Mouse (Mus musculus) right cerebral cortex, adult 2 months (tissue): ENCODE data around the gene Hmgcs2.

Experiments
- DNase-seq, 2 experiments: peaks; one replicate each; pipeline ENCODE4 v3.0.0; 2021 to 2022; ENCODE audit warnings: low spot score in 2 of 2

Hmgcs2 gene

GRCm38 (mm10) chr3:98279682-98280081 lies 553 bp upstream of the Hmgcs2 start:
- no peak for DNase-seq

DNA sequence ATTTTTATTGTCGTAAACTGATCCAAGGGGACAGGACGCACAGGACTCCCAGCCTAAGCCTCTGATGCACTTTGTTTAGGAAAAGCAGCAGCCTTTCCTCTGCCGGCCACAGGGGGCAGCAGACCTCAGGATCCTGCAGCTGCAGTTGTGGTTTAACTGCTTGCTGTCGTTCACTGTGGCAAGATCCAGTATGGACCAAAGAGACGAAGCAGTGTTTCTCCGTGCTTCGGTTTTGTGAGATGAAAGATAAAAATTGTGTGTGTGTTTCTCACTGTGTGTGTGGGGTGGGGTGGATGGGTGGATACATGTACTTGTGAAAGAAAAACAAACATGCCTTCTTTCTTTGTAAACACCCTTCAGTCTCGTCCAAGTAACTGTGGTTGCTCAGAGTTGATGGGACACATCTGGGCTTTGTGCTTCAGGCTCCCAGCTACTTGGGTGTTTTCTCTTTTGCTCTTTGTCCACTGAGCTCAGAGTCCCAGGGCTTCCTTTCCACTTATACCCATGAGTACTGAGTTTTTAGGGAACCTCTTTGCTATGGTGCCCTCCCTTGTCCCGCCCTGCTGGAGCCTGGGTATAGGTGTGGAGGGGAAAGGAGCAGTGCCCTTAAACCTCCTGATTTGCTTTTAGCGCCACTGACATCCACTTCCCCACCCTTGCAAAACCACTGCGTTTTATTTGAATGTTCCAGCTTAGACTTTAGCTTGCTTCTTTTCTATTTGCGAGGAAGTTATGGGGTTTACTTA lies 871 bp downstream of the Hmgcs2 start:
- peak; percentile 53 to 77 for DNase-seq

DNA sequence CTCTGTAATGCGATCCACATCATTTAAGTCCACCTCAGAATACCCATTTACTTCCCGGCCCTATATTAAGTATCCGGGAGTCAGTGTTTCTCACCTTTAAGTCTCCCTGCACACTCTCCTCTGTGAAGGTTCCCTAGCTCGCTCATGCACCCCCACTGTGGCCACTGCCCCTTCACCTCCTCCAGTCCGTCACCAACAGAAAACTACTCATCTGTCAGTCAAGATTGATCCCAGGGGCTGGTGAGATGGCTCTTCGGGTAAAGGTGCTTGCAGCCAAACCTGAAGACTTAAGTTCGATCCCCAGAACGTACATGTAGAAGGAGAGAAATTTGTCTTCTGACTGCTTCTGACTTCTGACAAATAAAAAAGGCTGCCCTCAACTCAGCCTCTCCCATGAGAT lies 2.2 kb downstream of the Hmgcs2 start:
- DNase-seq, result no peak

- no peak for DNase-seq
Measured at GRCm38 (mm10) chr3:98283205-98283604, 3.0 kb downstream of the Hmgcs2 start.

DNA sequence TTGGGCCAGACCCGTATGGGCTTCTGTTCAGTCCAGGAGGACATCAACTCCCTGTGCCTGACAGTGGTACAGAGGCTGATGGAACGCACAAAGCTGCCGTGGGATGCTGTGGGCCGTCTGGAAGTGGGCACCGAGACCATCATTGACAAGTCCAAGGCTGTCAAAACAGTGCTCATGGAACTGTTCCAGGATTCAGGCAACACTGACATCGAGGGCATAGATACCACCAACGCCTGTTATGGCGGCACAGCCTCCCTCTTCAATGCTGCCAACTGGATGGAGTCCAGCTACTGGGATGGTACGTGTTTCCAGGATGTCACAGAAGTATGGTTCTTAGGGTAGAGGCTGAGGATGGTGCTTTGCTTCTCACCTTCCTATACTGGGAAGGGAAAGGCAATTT lies 10.8 kb downstream of the Hmgcs2 start:
- no peak for DNase-seq

DNA sequence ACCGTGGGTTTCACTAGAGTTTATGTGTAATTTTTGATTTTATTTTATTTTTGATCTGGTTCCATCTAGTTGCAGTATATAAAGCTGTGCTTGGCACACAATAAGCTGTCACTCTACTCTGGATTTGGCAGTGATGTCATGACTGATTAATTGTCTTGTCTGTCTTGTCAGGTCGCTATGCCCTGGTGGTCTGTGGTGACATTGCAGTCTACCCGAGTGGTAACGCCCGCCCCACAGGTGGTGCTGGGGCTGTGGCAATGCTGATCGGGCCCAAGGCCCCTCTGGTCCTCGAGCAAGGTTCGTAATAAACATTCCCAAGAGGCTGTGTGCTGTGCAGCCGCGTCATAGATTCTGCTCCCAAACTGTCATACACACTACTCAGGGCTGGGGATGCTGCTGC lies 15.7 kb downstream of the Hmgcs2 start:
- DNase-seq, result no peak

DNA sequence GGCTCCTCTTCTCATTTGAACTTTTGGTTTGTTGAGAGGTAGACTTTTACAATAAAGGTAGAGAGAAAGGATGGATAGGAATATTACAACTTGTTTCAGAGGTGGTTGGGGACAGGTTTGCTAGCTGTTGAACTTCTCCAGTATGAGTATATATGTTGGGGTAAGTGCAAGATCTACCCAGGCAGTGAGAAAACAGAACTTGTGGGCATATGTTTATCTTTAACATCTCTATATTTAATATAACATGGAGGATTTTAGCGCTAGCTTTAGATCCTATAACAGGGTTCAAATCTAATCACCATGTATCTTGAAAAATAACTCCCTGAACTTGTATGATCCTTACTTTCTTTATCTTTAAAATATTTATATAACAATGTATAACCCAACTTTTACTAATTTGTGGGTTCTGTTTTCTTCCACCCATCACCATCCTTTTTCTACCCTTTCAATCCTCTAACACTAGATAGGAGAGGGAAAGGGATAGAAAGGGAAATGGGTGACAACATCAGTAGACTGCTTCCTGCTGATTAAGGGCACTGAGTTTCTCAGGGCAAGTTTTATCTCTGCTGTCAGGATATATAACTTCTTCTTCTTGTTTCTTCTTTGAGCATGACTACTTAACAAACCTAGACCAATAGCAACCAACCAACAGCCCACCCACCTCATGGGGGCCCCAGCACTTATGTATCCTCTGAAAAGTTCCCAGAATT lies 19.3 kb downstream of the Hmgcs2 start:
- no peak for DNase-seq

DNA sequence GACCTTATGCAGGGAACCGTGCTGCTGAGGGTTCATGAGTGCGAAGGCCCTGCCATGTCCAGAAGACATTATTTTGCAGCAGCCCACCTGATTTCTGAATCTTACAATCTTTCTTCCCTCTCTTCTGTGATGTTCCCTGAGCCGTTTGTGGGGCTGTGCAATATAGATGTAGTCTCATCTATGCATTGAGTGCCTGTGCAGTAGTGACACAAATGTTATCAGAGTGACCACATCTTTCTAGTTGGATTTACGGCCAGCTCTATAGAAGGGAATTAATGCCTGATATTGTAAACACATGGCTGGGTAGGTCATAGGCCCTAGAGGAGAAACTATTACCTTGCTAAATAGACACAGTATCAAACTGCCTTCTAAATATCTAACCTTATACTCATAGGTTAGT lies 20.0 kb downstream of the Hmgcs2 start:
- DNase-seq, result no peak

DNA sequence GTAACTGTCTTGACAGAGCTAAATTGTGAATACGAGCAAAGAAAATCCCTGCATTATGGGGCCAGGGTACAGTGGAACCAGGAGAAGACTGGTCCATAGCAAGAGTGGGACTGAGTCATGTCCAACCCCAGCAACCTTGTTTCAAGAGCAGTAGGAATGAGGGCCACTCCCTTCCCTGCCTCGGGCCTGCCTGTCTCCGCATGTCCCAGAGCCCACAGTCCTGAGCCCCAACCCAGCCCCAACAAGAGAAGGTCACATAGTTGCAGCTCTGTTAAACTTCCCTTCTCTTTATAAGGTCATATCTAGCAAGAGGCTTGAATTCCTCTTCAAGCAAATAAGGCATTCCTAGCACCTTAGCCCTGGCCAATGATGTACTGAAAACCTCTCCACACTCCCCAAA lies 21.5 kb downstream of the Hmgcs2 start:
- no peak for DNase-seq

DNA sequence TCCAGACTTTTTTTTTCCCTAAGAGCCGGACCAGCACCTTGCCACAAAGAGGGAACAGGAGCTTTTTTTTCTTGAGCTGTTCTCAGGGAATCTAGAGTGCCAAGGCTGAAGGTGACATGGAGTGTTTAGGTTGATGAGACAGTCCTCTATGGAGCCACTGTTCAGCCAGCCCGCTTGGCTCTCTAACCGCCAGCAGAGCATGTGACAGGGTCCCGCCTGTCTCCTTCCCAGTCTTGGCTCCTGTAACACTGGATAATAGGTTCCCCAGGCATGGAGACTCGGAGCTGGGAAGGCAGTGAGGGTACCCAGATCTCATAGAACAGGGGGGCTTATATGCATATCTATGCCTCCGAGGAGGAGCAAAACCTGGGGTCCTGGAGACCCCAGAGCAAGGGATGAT lies 28.4 kb downstream of the Hmgcs2 start:
- no peak for DNase-seq

- DNase-seq, result no peak
Measured at GRCm38 (mm10) chr3:98310456-98310855, 30.2 kb downstream of the Hmgcs2 start.

- DNase-seq, result peak; percentile 56 to 70
Measured at GRCm38 (mm10) chr3:98312867-98313266, 32.6 kb downstream of the Hmgcs2 start.

DNA sequence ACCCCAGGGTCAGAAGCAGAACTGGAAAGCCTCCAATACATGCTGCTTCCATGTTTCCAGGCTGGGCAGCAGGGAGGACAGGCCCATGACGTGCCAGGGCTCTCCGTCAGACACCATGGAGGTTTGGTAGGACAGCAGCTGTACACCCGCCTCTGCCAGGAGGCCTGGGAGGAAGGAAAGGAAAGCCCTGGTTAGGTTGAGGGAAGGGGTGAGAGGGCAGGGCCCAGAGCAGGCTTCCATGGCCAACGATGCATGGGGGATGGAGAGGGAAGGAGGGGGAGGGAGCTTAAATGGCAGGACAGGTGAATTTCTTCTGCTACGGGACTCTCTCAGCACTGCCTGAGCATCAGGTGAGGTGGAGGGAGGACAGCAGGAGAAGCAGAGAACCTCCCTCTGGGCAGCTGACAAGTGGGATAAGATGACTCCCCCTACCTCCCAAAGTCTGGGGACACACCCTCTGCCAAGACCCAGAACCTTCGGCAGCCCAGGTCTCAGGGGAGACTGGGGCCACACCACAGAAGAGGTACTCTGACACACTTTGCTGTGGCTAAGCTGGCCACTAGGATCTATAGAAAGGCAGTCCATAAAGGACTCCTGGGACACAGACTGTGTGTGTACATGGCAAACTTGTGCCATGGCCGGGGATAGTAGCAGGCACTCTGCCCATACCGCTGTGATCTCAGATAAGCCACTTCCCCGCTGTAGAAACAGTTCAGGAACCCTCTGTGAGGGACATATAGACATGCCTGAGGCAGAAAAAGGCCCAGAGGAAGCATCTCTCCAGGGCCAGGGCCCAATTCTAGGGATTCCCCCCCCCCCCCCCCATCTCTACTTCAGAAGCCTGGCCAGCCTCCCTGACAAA lies 33.3 kb downstream of the Hmgcs2 start:
- DNase-seq, result no peak

- DNase-seq, result no peak
Measured at GRCm38 (mm10) chr3:98315181-98315580, 34.9 kb downstream of the Hmgcs2 start.

DNA sequence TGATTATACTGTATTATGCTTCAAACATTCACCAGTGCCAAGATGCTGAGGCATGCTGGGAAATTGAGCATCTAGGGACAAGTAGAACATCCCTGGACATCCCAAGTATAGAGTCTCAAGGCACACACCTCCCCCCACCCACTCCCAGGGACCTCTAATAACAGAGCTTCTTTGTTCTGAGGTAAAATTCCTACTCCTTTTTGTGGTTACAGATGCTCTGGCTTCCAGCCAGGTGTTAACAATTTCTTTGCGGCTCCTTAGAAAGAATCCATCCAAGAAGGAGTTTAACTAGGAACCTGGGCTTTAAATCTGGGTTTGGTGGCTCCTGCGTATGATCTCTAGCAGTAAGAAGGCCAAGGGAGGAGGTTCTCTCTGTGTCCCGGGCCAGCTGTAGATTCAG lies 36.9 kb downstream of the Hmgcs2 start:
- peak in 1 of 2 experiments; percentile 31 for DNase-seq

- DNase-seq, result no peak
Measured at GRCm38 (mm10) chr3:98319190-98319589, 39.0 kb downstream of the Hmgcs2 start.

DNA sequence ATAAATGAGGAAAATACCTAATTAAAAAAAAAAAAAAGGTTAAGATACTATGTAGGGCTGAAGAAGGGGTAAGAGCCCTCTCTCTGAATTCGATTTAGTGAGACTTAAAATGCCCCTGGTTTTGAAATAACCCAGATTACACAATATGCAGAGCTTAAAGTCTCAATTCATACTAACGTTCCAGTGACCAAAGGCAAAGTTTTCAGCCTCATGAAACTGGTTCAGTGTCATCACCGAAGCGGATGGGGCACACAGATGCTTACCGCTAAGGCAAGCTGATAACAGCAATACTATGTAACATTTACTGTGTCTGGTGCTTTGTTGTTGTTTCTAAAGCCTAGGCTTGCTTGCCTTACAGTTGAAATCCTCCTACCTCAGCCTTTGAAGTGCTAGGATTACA lies 42.0 kb downstream of the Hmgcs2 start:
- no peak for DNase-seq

GRCm38 (mm10) chr3:98324235-98324634 lies 44.0 kb downstream of the Hmgcs2 start:
- no peak for DNase-seq

DNA sequence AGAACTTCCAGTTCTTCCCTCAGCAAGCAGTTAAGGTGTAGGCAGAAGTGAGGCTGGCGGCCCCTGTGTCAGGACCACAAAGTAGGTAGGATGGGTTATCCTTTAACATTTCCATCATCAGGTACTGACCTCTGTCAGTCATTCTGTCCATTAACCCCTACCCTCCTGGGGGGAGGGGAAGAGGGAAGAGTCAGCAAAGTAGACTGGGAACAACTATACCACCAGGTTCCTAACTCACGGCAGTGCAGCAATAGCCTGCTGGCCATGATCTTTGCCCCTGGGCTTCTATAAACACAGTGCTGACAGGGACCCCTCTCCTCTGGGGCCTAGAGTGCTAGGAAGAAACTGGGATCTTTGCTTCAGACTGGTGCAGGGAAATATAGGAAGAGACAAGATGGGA lies 53.8 kb downstream of the Hmgcs2 start:
- DNase-seq, result no peak

DNA sequence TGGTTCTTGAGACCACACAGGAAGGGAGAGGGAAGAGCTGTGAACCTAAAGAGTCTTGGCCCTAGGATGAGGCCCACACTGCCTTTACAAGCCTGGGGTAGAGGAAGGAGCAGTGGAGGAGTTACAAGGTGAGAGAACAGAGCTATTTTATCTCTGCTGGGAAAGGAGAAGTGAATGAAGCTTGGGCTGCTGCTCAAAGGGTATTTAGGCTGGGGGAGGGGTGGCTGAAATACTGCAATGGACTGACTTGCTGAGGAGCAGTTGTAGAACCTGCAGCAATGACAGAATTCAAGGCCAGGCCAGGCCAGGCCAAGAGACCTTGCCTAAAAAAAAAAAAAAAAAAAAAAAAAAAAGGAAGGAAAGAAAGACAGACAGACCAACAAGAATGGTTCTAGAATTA lies 55.1 kb downstream of the Hmgcs2 start:
- DNase-seq, result no peak

DNA sequence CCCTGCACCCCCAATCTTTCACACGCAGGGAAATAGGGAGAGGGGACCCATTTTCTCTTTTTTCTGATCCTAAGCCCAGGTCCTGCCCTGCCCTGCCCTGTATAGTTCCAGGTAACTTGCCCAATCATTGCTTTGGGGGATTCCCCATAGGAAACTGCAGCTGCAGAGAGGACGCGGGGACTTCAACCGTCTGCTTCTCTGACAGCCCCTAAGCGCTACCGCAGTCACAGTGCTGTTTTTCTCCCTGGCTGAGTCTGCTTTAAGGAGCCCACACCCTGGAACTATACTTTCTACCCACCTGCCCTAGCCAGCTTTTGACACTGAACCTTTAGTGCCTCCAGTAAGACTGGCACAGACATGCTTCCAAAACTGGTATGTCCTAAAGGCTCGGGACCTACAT lies 55.7 kb downstream of the Hmgcs2 start:
- DNase-seq, result no peak
